In the genomic region with DNA sequence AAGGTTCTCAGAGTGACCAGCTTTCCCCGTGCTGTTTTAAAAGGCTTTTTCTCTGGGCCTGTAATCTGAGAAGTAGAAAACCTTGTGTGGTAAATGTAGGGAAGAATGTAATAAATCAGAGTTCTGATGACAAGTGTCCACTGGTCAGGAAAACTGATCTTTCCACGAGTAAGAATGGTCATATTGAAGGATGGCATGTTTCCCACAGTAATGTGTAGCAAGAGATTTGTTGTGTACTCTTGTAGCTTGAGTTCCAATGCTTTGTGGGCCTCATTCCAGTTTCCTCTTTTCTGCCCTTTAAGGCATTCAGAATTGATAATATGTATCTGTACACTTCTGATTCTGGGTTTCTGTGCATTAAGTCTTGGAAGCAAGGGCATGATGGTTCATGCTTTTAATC, we compare ENCODE assay signal across 8 mouse cellular contexts. TPM values are rescaled to one million over a fixed set of nuclear protein-coding genes. Genes with fewer than 3 reads are reported as not detected.
DNase-seq lines count a peak whose midpoint lies in the region; ATAC-seq and TF ChIP-seq lines count a peak whose summit lies in the region.

No protein-coding gene starts in this region.

- no peak for DNase-seq in layer of hippocampus, adult 2 months (ENCODE audit: low spot score in 2 of 2)
- DNase-seq in layer of hippocampus, adult 9-10 months (ENCODE audit: low spot score) = no peak
- DNase-seq in midbrain, postnatal 0 days (ENCODE audit: low spot score) = no peak
- no peak for DNase-seq in frontal cortex, postnatal 36 days (ENCODE audit: low spot score in 2 of 2)
- no peak for DNase-seq in cerebellum, postnatal 10 days
- no peak for DNase-seq in kidney, adult 9 months

- no peak for TF ChIP-seq CTCF in layer of hippocampus, adult 2 months (conservative IDR thresholded peaks at IDR 0.05)
- no peak for TF ChIP-seq CTCF in midbrain, postnatal 0 days (IDR thresholded peaks at IDR 0.05)

- no peaks in the 10 kb centered on the region for H3K9me3 ChIP-seq in hindbrain, embryonic 16.5 days (ENCODE audit: control insufficient read depth, low read length)
- no peaks in the 10 kb centered on the region for H3K9me3 ChIP-seq in midbrain, postnatal 0 days (ENCODE audit: low read length)

- peak overlapping the region; percentile 97 for H3K4me2 ChIP-seq in hindbrain, embryonic 16.5 days (ENCODE audit: low read length)
- H3K4me2 ChIP-seq in midbrain, postnatal 0 days (ENCODE audit: low read depth, low read length, poor library complexity, severe bottlenecking) = peak overlapping the region; percentile 90

- 0 out of 2 replicates have a peak, but pooled peaks cover 2% of the 10 kb centered on the region for H3K4me1 ChIP-seq in brown adipose tissue, adult 24 weeks (ENCODE audit: control insufficient read depth, insufficient read depth, insufficient read length, low read length)
- peaks cover 20% of the 10 kb centered on the region for H3K4me1 ChIP-seq in hindbrain, embryonic 16.5 days (ENCODE audit: control insufficient read depth, insufficient read depth, low read depth, low read length)
- peaks cover 5% of the 10 kb centered on the region for H3K4me1 ChIP-seq in midbrain, postnatal 0 days (ENCODE audit: insufficient read depth, low read length)

- peak overlapping the region; percentile 93 for H3K4me3 ChIP-seq in layer of hippocampus, adult 2 months
- H3K4me3 ChIP-seq in brown adipose tissue, adult 24 weeks (ENCODE audit: insufficient read depth, low read depth, low read length) = peak overlapping the region; percentile 99
- H3K4me3 ChIP-seq in hindbrain, embryonic 16.5 days (ENCODE audit: low read length) = peak overlapping the region; percentile 98
- peak overlapping the region; percentile 100 for H3K4me3 ChIP-seq in midbrain, postnatal 0 days (ENCODE audit: low read depth, low read length)

- peaks cover 30% of the 10 kb centered on the region for H3K36me3 ChIP-seq in hindbrain, embryonic 16.5 days (ENCODE audit: control insufficient read depth, insufficient read depth, low read length)
- H3K36me3 ChIP-seq in midbrain, postnatal 0 days (ENCODE audit: insufficient read depth, low read length) = peaks cover 32% of the 10 kb centered on the region; the same call in 1 of the 2 replicates

- H3K9ac ChIP-seq in hindbrain, embryonic 16.5 days (ENCODE audit: low read depth, low read length) = peak overlapping the region; percentile 99
- H3K9ac ChIP-seq in midbrain, postnatal 0 days (replicated peaks; ENCODE audit: low read length, poor library complexity, severe bottlenecking) = peak overlapping the region; percentile 98

- 9% methylated on average over 2 of the region's 2 CpGs for WGBS in hindbrain, embryonic 16.5 days
- 3% methylated on average over 2 of the region's 2 CpGs for WGBS in midbrain, postnatal 0 days

- H3K27me3 ChIP-seq in hindbrain, embryonic 16.5 days (replicated peaks; ENCODE audit: control insufficient read depth, insufficient read depth, low read length) = no peaks in the 10 kb centered on the region
- no peaks in the 10 kb centered on the region for H3K27me3 ChIP-seq in midbrain, postnatal 0 days (ENCODE audit: insufficient read depth, low read length)

- ATAC-seq in hindbrain, embryonic 16.5 days = no peak
- no peak for ATAC-seq in midbrain, postnatal 0 days (ENCODE audit: low FRiP score)

- peak overlapping the region; percentile 99 for H3K27ac ChIP-seq in layer of hippocampus, adult 2 months
- H3K27ac ChIP-seq in brown adipose tissue, adult 24 weeks (replicated peaks; ENCODE audit: low read depth, low read length) = no peak overlapping the region
- H3K27ac ChIP-seq in hindbrain, embryonic 16.5 days (ENCODE audit: low read depth, low read length) = no peak overlapping the region
- no peak overlapping the region for H3K27ac ChIP-seq in midbrain, postnatal 0 days (ENCODE audit: low read depth, low read length)

RNA-seq across cellular contexts. Expression of gene Sf1, which starts 1.4 kb away (rescaled TPM):
- total RNA-seq in layer of hippocampus, adult 2 months (2021) = 100 to 1,000 TPM; 208 to 222 TPM
- 47.9 and 56.8 TPM in 2 replicates for polyA plus RNA-seq in brown adipose tissue, adult 24 weeks (2012; ENCODE audit: insufficient read depth, insufficient read length, missing spikeins)
- 81.4 and 106 TPM in 2 replicates for polyA plus RNA-seq in hindbrain, embryonic 16.5 days (2015; fragmentation: Nextera tagmentation; extraction: Ambion mirVana)
- 70.5 and 92.2 TPM in 2 replicates for total RNA-seq in midbrain, postnatal 0 days (2014; rRNA removed)
- 90.2 and 95.5 TPM in 2 replicates for polyA plus RNA-seq in midbrain, postnatal 0 days (2015; fragmentation: Nextera tagmentation; extraction: Ambion mirVana)

RNA-seq across cellular contexts. Expression of gene Pygm, which starts 19.4 kb away (rescaled TPM):
- 10 to 100 TPM; 13.0 to 18.8 TPM for total RNA-seq in layer of hippocampus, adult 2 months (2021)
- polyA plus RNA-seq in brown adipose tissue, adult 24 weeks (2012; ENCODE audit: insufficient read depth, insufficient read length, missing spikeins) = 28.7 and 48.3 TPM in 2 replicates
- polyA plus RNA-seq in hindbrain, embryonic 16.5 days (2015; fragmentation: Nextera tagmentation; extraction: Ambion mirVana) = 10.2 and 13.2 TPM in 2 replicates
- 16.4 and 25.8 TPM in 2 replicates for total RNA-seq in midbrain, postnatal 0 days (2014; rRNA removed)
- 11.7 and 13.2 TPM in 2 replicates for polyA plus RNA-seq in midbrain, postnatal 0 days (2015; fragmentation: Nextera tagmentation; extraction: Ambion mirVana)

RNA-seq across cellular contexts. Expression of gene Map4k2, which starts 23.9 kb away (rescaled TPM):
- 100 to 1,000 TPM in 1 of 2 experiments, 10 to 100 TPM in 1; 81.9 to 105 TPM for total RNA-seq in layer of hippocampus, adult 2 months (2021)
- polyA plus RNA-seq in brown adipose tissue, adult 24 weeks (2012; ENCODE audit: insufficient read depth, insufficient read length, missing spikeins) = 7.9 and 14.0 TPM in 2 replicates
- polyA plus RNA-seq in hindbrain, embryonic 16.5 days (2015; fragmentation: Nextera tagmentation; extraction: Ambion mirVana) = 19.6 and 23.1 TPM in 2 replicates
- 70.6 and 86.8 TPM in 2 replicates for total RNA-seq in midbrain, postnatal 0 days (2014; rRNA removed)
- 18.1 TPM in 2 replicates for polyA plus RNA-seq in midbrain, postnatal 0 days (2015; fragmentation: Nextera tagmentation; extraction: Ambion mirVana)

RNA-seq across cellular contexts. Expression of gene Men1, which starts 30.1 kb away (rescaled TPM):
- 10 to 100 TPM; 63.3 to 72.1 TPM for total RNA-seq in layer of hippocampus, adult 2 months (2021)
- 13.9 and 22.2 TPM in 2 replicates for polyA plus RNA-seq in brown adipose tissue, adult 24 weeks (2012; ENCODE audit: insufficient read depth, insufficient read length, missing spikeins)
- polyA plus RNA-seq in hindbrain, embryonic 16.5 days (2015; fragmentation: Nextera tagmentation; extraction: Ambion mirVana) = 68.4 and 85.0 TPM in 2 replicates
- total RNA-seq in midbrain, postnatal 0 days (2014; rRNA removed) = 59.6 and 85.6 TPM in 2 replicates
- polyA plus RNA-seq in midbrain, postnatal 0 days (2015; fragmentation: Nextera tagmentation; extraction: Ambion mirVana) = 56.8 and 60.6 TPM in 2 replicates

RNA-seq across cellular contexts. Expression of gene Rasgrp2, which starts 34.3 kb away (rescaled TPM):
- total RNA-seq in layer of hippocampus, adult 2 months (2021) = 10 to 100 TPM; 31.3 to 36.7 TPM
- polyA plus RNA-seq in brown adipose tissue, adult 24 weeks (2012; ENCODE audit: insufficient read depth, insufficient read length, missing spikeins) = 38.9 and 50.2 TPM in 2 replicates
- 184 and 232 TPM in 2 replicates for polyA plus RNA-seq in hindbrain, embryonic 16.5 days (2015; fragmentation: Nextera tagmentation; extraction: Ambion mirVana)
- 250 and 291 TPM in 2 replicates for total RNA-seq in midbrain, postnatal 0 days (2014; rRNA removed)
- polyA plus RNA-seq in midbrain, postnatal 0 days (2015; fragmentation: Nextera tagmentation; extraction: Ambion mirVana) = 232 and 264 TPM in 2 replicates
